Mouse (Mus musculus): ENCODE measurements around the gene Mfsd4b5. TPM values are rescaled to one million over a fixed set of nuclear protein-coding genes. Genes with fewer than 3 reads are reported as not detected.

Mfsd4b5 gene
- not detected for total RNA-seq (2023)

DNA sequence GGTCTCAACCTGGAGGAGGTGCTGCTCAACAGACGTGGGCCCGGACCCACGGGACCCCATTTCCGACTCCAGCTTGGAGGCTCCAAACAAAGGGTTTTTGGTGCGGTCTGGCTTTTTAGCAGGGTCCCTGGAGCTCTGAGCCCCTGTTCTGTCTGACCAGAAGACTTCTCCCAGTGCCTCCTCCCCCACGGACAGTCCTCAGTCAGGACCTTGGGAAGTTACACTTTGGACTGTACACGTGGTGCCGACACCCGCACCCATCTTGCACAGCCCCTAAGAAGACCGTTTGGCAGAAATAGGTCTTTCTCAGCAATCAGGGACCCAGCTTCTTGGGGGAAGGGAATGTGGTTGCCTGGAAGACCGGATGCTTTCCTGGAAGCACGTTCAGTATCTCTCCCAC is at the start of gene Mfsd4b5:
Gene Mfsd4b5, minus strand, starts transcription at position 181 of the 400 bp plus-strand sequence.

DNA sequence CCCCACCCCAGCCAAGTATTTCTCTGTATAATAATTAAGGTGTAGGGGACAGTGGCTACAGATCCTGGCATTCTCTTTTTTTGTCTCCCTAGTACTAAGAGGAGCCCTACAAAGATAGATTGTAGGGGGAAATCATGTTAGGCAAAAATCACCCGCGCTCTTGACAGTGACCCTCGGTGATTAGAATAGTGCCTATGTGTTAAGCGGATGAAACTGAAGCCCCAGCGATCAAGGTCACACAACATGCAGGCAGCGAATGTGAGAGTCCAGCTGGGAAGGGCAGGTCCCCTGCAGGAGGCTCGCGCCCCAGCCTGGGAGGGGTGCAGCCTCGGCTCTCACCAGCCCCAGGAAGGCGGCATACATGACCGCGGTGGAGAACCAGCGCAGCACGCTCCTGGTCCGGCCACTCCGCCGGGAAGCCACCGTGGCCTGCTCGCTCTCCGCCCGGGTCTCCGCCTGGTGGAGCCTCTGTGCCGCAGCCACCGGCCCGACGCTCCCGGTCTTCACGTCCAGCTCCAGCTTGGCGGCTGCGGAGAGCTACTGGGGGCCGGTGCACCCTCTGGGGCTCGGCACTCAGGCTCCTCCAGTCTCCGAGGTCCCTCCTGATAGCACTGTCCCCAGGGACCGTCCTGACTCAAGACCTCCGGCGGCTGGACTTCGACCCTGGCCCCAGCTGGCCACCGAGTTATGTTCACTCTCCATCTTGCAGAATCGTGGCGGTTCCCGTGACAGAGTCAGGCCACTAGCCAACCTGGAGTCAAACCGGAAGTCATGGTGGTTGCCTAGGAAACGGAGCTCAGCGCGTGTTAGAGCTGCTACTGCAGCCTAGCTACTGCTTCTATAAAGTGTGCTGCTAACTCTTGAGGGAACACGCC is 38.3 kb upstream of the Mfsd4b5 start, which contains the start of gene Mfsd4b1:
Gene Mfsd4b1, minus strand, starts transcription at position 715 of the 875 bp plus-strand sequence.

DNA sequence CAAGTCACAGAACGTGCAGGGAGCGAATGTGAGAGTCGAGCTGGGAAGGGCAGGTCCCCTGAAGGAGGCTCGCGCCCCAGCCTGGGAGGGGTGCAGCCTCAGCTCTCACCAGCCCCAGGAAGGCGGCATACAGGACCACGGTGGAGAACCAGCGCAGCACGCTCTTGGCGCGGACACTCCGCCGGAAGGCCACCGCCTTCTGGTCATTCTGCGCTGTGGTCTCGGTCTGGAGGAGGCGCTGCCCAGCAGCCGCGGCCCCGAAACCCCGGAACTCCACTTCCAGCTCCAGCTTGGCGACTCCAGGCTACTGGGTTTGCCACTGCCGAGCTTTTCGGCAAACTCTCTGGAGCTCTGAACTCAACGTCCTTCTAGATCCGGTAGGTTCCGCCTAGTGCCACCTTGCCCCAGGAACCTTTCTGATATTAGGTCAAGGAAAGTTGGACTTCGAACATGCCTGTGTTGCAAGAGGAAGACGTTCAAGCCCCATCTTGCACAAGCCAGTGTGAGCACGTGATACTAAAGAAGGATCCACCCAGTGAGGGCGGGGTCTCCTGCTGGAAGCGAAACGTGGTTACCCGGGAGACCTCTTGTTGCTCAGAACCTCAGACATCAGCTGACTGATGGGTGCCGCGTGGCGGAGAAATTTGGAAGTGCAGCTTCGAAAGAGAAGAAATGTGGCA is 26.5 kb downstream of the Mfsd4b5 start, which contains the start of gene Mfsd4b3:
Gene Mfsd4b3, minus strand, starts transcription at position 393 of the 680 bp plus-strand sequence.

DNA sequence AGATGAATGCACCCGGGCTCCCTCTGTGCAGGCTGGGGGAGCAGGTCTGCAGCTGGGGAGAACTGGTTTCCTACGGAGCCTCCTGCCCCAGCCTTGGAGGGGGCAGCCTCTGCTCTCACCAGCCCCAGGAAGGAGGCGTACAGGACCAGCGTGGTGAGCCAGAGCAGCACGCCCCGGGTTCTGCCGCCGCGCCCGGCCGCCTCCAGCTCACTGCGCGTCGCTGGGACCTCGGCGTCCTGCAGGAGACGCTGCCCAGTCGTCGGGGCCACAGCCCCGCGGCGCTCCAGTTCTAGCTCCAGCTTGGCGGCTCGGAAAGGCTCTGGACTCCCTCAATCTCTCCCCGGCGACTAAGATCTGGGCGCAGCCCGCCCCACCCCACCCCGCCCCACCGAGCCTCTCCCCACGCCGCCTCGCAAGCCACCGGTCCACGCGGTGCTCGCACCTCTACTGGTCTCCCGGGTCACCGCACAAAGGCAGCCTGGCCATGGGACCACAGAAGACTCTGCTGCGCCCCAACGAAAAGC is 59.8 kb downstream of the Mfsd4b5 start, which contains the start of gene Mfsd4b2:
Gene Mfsd4b2, minus strand, starts transcription at position 308 of the 524 bp plus-strand sequence.

Other genes starting within 250 kb of the Mfsd4b5 start
- gene Mfsd4b4, start 87.4 kb downstream of the Mfsd4b5 start, total RNA-seq (2023): 4.9 TPM
- gene Mfsd4b2, start 59.7 kb downstream of the Mfsd4b5 start, total RNA-seq (2023): not detected
- 0.94 TPM for gene Mfsd4b3, start 26.5 kb downstream of the Mfsd4b5 start, total RNA-seq (2023)
- gene Mfsd4b1, start 38.6 kb upstream of the Mfsd4b5 start, total RNA-seq (2023): 0.21 TPM
- gene Slc16a10, start 155.6 kb upstream of the Mfsd4b5 start, total RNA-seq (2023): 7.8 TPM